17 mouse cellular contexts compared by ENCODE assay signal in genomic region chr19:47724903-47725302, GRCm38 (mm10). TPM values are rescaled to one million over a fixed set of nuclear protein-coding genes. Genes with fewer than 3 reads are reported as not detected.
"Had no signal": no experiment of that assay in that cellular context is flagged by ENCODE, and none has a peak within 500 bp of the region (broad histone marks: within the 10 kb centered on the region; RNA-seq: fewer than 3 reads in every experiment).

No protein-coding gene starts in this region.

- H3K4me3 ChIP-seq: liver, embryonic 15.5 days; lung, embryonic 15.5 days; megakaryocyte, embryonic 14.5 days; midbrain, embryonic 13.5 days; midbrain, embryonic 15.5 days; neural tube, embryonic 12.5 days; stomach, embryonic 15.5 days had no signal

- ATAC-seq: liver, postnatal 0 days; midbrain, embryonic 13.5 days; midbrain, embryonic 15.5 days had no signal

- H3K36me3 ChIP-seq: liver, embryonic 15.5 days; lung, embryonic 15.5 days; midbrain, embryonic 13.5 days; midbrain, embryonic 15.5 days; neural tube, embryonic 12.5 days; stomach, embryonic 15.5 days had no signal

- H3K27ac ChIP-seq: liver, embryonic 15.5 days; lung, embryonic 15.5 days; macrophage; midbrain, embryonic 13.5 days; midbrain, embryonic 15.5 days; neural tube, embryonic 12.5 days; stomach, embryonic 15.5 days; stomach, postnatal 0 days had no signal

- H3K27me3 ChIP-seq: liver, embryonic 15.5 days; lung, embryonic 15.5 days; midbrain, embryonic 13.5 days; midbrain, embryonic 15.5 days; neural tube, embryonic 12.5 days; stomach, embryonic 15.5 days had no signal

- H3K4me1 ChIP-seq: lung, embryonic 15.5 days; midbrain, embryonic 13.5 days; midbrain, embryonic 15.5 days; neural tube, embryonic 12.5 days had no signal

- H3K9ac ChIP-seq: liver, embryonic 15.5 days; liver, postnatal 0 days; lung, embryonic 15.5 days; midbrain, embryonic 13.5 days; midbrain, embryonic 15.5 days; neural tube, embryonic 12.5 days; stomach, embryonic 15.5 days had no signal

- H3K9me3 ChIP-seq: liver, embryonic 15.5 days; lung, embryonic 15.5 days; megakaryocyte, embryonic 14.5 days; midbrain, embryonic 13.5 days; midbrain, embryonic 15.5 days; neural tube, embryonic 12.5 days; stomach, embryonic 15.5 days had no signal

- DNase-seq: liver, postnatal 0 days; lung, adult 2 months; lung, postnatal 10 days; right cerebral cortex, postnatal 14 days; thymus, adult 2 months; thymus, postnatal 25 days; thymus, postnatal 4 days had no signal

- H3K4me2 ChIP-seq: liver, embryonic 15.5 days; lung, embryonic 15.5 days; midbrain, embryonic 11.5 days; midbrain, embryonic 13.5 days; midbrain, embryonic 15.5 days; neural tube, embryonic 12.5 days; stomach, embryonic 15.5 days had no signal

RNA-seq across cellular contexts. Expression of gene Col17a1, which starts 33.0 kb away (rescaled TPM):
- polyA plus RNA-seq: macrophage had no signal
